Mouse (Mus musculus) thymus, adult 2 months (tissue): ENCODE data around the gene Hoxa5.

Experiments
- CTCF ChIP-seq: fragments of 200-500 bp; IDR thresholded peaks from 2 replicates; pipeline ENCODE4 v1.5.1; 2012; ENCODE audit warnings: mild to moderate bottlenecking, control low read depth, low read length, moderate library complexity, borderline replicate concordance; ENCODE audit not compliant: control insufficient read depth, poor library complexity, insufficient read depth; ENCODE audit errors: extremely low read depth
- POLR2A ChIP-seq: fragments of 200-500 bp; IDR thresholded peaks from 2 replicates; pipeline ENCODE4 v1.6.1; 2012; ENCODE audit warnings: mild to moderate bottlenecking, low read length, control low read depth, moderate library complexity; ENCODE audit not compliant: control insufficient read depth, poor library complexity, insufficient read depth; ENCODE audit errors: extremely low read depth

DNA sequence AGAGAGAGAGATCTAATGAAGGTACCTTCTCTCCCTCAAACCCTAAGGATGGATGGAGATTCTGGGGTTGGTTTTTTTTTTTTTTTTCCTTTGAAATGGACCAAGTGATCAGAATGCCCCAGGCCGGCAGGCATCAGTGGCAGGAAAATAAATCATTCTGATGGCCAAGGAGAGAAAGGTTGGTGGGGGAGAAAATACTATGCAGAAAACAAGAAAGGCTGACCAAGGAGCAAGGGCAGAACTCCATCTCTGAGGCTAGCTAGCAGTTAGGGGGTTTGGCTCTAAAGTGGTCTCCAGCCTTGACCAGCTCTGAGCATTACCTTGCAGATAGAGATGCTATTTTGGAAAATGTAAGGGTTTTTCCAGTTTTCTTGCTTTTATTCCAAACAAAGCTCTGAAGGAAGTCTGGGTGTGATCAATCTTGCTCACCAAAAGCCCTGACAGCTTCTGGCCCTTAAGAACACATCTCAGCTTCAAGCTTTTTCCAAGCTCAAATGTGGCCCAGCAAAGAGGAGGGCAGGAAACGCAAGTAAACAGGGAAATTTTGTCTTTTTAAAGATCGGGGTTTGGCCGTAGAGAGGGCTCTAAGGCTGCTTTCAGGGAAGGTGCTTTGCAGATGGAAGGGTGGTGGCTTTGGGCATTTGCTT, 37.8 kb downstream of the Hoxa5 start:
- no peak for TF ChIP-seq CTCF
- TF ChIP-seq POLR2A = no peak
